Mouse (Mus musculus) erythroblast, embryonic 14.5 days (primary cell): ENCODE data around the gene Sh3bgrl.

ENCODE experiments used
- GATA1 ChIP-seq: IDR thresholded peaks from 2 replicates; pipeline ENCODE4 v1.6.1; 2012; ENCODE audit warnings: low read length, inconsistent platforms, mixed read lengths
- TAL1 ChIP-seq: IDR thresholded peaks from 3 replicates; pipeline ENCODE4 v1.6.1; 2012; ENCODE audit warnings: low read length, inconsistent platforms, mixed read lengths

- TF ChIP-seq GATA1 (no peak), TAL1 (no peak)
These were observed 94.4 kb downstream of the Sh3bgrl start for GRCm38 (mm10) chrX:109189607-109190006.
